Mouse (Mus musculus) midbrain, postnatal 0 days (tissue): Measurements from ENCODE around the gene Bcl2l15. TPM values are rescaled to one million over a fixed set of nuclear protein-coding genes. Genes with fewer than 3 reads are reported as not detected.
"Not testable (repeated sequence)": the region's sequence is repeated elsewhere in the genome, so short reads cannot be mapped to it uniquely, and the experiment has no call there.

Source experiments
- ATAC-seq: fragments of 200-750 bp; cut with Nextera tagmentation; 2 replicates; pipeline ENCODE4 v1.8.0; 2017; ENCODE audit warnings: moderate number of reproducible peaks, mild to moderate bottlenecking, moderate TSS enrichment, moderate library complexity; ENCODE audit not compliant: low FRiP score
- DNase-seq: peaks from one replicate; pipeline ENCODE4 v3.0.0-alpha.2; 2015; ENCODE audit warnings: low spot score
- H3K27ac ChIP-seq: fragments of 300-500 bp; sonication (generic); 2 replicates; pipeline ENCODE4 v1.5.1; 2014; ENCODE audit warnings: low read depth, mild to moderate bottlenecking, low read length, mixed read lengths
- H3K27me3 ChIP-seq: fragments of 300-500 bp; sonication (generic); 2 replicates; pipeline ENCODE4 v1.6.1; 2014; ENCODE audit warnings: low read length, control low read depth, mixed read lengths; ENCODE audit not compliant: insufficient read depth
- H3K36me3 ChIP-seq: fragments of 300-500 bp; sonication (generic); 2 replicates; pipeline ENCODE4 v1.6.1; 2014; ENCODE audit warnings: low read length, control low read depth, mixed read lengths; ENCODE audit not compliant: insufficient read depth
- H3K4me1 ChIP-seq: fragments of 300-500 bp; sonication (generic); 2 replicates; pipeline ENCODE4 v1.6.1; 2014; ENCODE audit warnings: mild to moderate bottlenecking, control low read depth, antibody characterized with exemption, low read length, mixed read lengths; ENCODE audit not compliant: insufficient read depth
- H3K4me2 ChIP-seq: fragments of 300-500 bp; sonication (generic); 2 replicates; pipeline ENCODE4 v1.6.1; 2014; ENCODE audit warnings: low read depth, mild to moderate bottlenecking, low read length, mixed read lengths; ENCODE audit not compliant: poor library complexity, severe bottlenecking
- H3K4me3 ChIP-seq: fragments of 300-500 bp; sonication (generic); 2 replicates; pipeline ENCODE4 v1.5.1; 2014; ENCODE audit warnings: low read depth, mild to moderate bottlenecking, low read length, moderate library complexity
- H3K9ac ChIP-seq: fragments of 300-500 bp; sonication (generic); replicated peaks from 2 replicates; pipeline ENCODE4 v1.6.1; 2014; ENCODE audit warnings: mild to moderate bottlenecking, low read length, moderate library complexity, mixed read lengths; ENCODE audit not compliant: poor library complexity, severe bottlenecking
- H3K9me3 ChIP-seq: fragments of 300-500 bp; sonication (generic); 2 replicates; pipeline ENCODE4 v1.6.1; 2016; ENCODE audit warnings: low read length, control low read depth
- CTCF ChIP-seq: IDR thresholded peaks from 2 replicates; pipeline ENCODE4 v1.5.1; 2016; ENCODE audit warnings: antibody characterized with exemption, mild to moderate bottlenecking
- WGBS: fragments of 180-500 bp; shearing (Covaris S2); extraction: QIAGEN DNeasy Blood & Tissue Kit; methylation state at CpG from one replicate; pipeline ENCODE4 v1.1.7; 2014; 5-methylcytosine and 5-hydroxymethylcytosine counted together
- polyA plus RNA-seq: library from polyadenylated mRNA; unstranded; fragments of >200 nt; fragmentation: Nextera tagmentation; extraction: Ambion mirVana; gene quantifications from 2 replicates; pipeline ENCODE4 v1.2.1, GENCODE M21; 2015
- total RNA-seq: library from RNA; depleted of rRNA; stranded (reverse); fragments of >200 nt; gene quantifications from 2 replicates; pipeline ENCODE4 v1.2.3, GENCODE M21; 2014

Gene Bcl2l15
- total and polyA plus RNA-seq, 2 experiments from 2014 or later, result 2.5 TPM; not detected in 1

DNA sequence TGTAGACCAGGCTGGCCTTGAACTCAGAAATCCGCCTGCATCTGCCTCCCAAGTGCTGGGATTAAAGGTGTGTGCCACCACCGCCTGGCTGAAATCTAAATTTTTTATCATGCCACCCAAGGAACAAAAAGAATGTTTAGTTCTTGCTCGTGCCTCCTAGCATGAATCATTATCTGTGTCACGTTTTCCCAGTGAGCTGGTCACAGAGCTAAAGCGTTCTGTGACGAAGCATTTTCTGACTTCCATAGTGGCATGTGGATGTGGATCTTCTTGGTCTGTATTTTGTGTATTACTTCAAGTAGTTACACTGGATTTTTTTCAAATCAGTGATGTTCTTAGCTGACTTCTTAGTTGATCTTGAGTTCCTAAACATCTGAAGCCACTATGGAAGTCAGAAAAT, 21.4 kb upstream of the Bcl2l15 start:
- Histone ChIP-seq H3K9ac (no peak overlapping the region), H3K27me3 (no peaks in the 10 kb centered on the region), H3K27ac (no peak overlapping the region), H3K9me3 (no peaks in the 10 kb centered on the region), H3K36me3 (peaks cover 11% of the 10 kb centered on the region), H3K4me3 (no peak overlapping the region), H3K4me1 (no peaks in the 10 kb centered on the region; the same call in 1 of the 2 replicates), H3K4me2 (no peak overlapping the region)
- ATAC-seq, result no peak
- no peak for TF ChIP-seq CTCF
- 94% methylated on average over 6 of the region's 6 CpGs for WGBS
- no peak for DNase-seq

DNA sequence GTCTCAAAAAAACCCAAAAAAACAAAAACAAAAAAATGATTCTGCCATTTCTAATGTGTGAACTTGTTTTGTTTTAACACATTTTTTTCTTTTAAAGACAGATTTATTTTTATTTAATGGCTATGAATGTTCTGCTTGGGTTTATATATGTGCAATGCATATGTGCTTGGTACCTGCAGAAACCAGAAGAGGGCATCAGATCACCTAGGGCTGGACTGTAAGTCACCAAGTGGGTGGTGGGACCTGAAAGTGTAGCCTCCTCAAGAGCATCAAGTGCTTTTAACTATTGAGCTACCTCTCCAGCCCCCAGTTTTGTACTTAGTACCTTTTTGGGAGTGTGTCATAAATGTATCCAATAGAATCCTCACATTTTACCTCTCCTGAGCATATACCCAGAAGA, 4.9 kb upstream of the Bcl2l15 start:
- ATAC-seq (no peak), DNase-seq (no peak)
- no peak overlapping the region for H3K9ac ChIP-seq
- H3K36me3 ChIP-seq, result peaks cover 5% of the 10 kb centered on the region; the same call in 1 of the 2 replicates
- no peaks in the 10 kb centered on the region for H3K27me3 ChIP-seq
- no peaks in the 10 kb centered on the region for H3K4me1 ChIP-seq
- no peak overlapping the region for H3K4me3 ChIP-seq
- H3K27ac ChIP-seq, result no peak overlapping the region
- no peaks in the 10 kb centered on the region for H3K9me3 ChIP-seq
- H3K4me2 ChIP-seq, result no peak overlapping the region
- peak; percentile 19; the same call in 1 of the 2 replicates for TF ChIP-seq CTCF

- H3K27me3 ChIP-seq, result no peaks in the 10 kb centered on the region
- no peak overlapping the region for H3K4me2 ChIP-seq
- H3K27ac ChIP-seq, result no peak overlapping the region
- DNase-seq (no peak), ATAC-seq (no peak)
- no peak overlapping the region for H3K9ac ChIP-seq
- no peak for TF ChIP-seq CTCF
- no peaks in the 10 kb centered on the region for H3K36me3 ChIP-seq
- H3K4me3 ChIP-seq, result no peak overlapping the region
- H3K4me1 ChIP-seq, result no peaks in the 10 kb centered on the region
- 96% methylated on average over 3 of the region's 3 CpGs for WGBS
- no peaks in the 10 kb centered on the region for H3K9me3 ChIP-seq
These were observed 3.4 kb upstream of the Bcl2l15 start for GRCm38 (mm10) chr3:103829036-103829435.

DNA sequence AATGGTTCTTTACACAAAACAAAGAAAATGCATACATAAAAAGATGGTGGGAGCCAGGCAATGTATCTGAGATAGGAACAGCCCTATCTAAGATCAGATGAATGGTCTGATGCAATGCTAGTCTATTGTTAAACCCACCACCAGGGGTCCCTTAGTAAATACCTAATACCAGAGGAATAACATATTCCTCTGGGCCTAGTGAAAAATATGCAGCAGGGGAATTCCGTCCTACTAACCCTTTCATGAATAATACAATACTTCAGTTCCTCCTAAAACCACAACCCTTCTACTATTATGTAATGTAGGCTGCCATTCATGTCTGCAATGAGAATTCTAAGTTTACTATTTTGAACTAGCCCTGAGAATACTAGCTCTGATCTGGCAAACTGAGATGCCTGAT, 1.7 kb upstream of the Bcl2l15 start:
- H3K36me3 ChIP-seq, H3K4me2 ChIP-seq, H3K27me3 ChIP-seq, H3K9ac ChIP-seq, H3K4me3 ChIP-seq, H3K4me1 ChIP-seq, H3K9me3 ChIP-seq, ATAC-seq, H3K27ac ChIP-seq, DNase-seq: not testable (repeated sequence)
- TF ChIP-seq CTCF, result peak; percentile 28
- 41% methylated on average over 1 of the region's 1 CpGs for WGBS

DNA sequence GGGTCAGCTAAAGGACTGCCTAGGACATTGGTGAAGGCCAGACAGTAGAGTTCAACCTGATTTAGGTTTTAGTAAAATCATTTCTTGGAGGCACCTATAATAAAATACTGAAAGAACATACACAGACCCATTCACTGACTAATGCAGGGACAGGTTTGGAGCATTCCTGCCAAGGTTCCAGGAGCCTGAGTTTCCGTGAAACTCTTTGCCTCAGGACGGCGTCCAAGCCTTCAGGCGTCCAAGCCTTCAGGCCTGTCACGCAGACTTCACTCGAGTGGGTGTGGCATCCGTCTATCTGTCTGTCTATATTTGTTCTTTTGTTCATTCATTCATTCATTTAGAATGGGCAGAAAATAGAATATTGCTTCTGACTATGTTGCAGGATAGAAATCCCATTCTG, 1.3 kb upstream of the Bcl2l15 start:
- no peaks in the 10 kb centered on the region for H3K36me3 ChIP-seq
- H3K9ac ChIP-seq, result no peak overlapping the region
- no peak for TF ChIP-seq CTCF
- no peak overlapping the region for H3K4me2 ChIP-seq
- no peak for ATAC-seq
- no peak overlapping the region for H3K4me3 ChIP-seq
- no peaks in the 10 kb centered on the region for H3K4me1 ChIP-seq
- H3K27ac ChIP-seq, result no peak overlapping the region
- DNase-seq, result no peak
- H3K27me3 ChIP-seq, result no peaks in the 10 kb centered on the region
- no peaks in the 10 kb centered on the region for H3K9me3 ChIP-seq
- 85% methylated on average over 7 of the region's 7 CpGs for WGBS

- no peak overlapping the region for H3K9ac ChIP-seq
- ATAC-seq (no peak), DNase-seq (no peak)
- WGBS, result 86% methylated on average over 2 of the region's 2 CpGs
- no peaks in the 10 kb centered on the region for H3K27me3 ChIP-seq
- no peak overlapping the region for H3K4me2 ChIP-seq
- H3K27ac ChIP-seq, result no peak overlapping the region
- no peaks in the 10 kb centered on the region for H3K4me1 ChIP-seq
- no peak for TF ChIP-seq CTCF
- H3K9me3 ChIP-seq, result no peaks in the 10 kb centered on the region
- H3K36me3 ChIP-seq, result no peaks in the 10 kb centered on the region
- H3K4me3 ChIP-seq, result no peak overlapping the region
These were observed 1.6 kb downstream of the Bcl2l15 start for GRCm38 (mm10) chr3:103834001-103834400.
